Mouse (Mus musculus) c-Kit-positive CD71-positive TER-119-negative erythroid progenitor cells, embryonic 14.5 days (primary cell): Measurements from ENCODE around the gene Arhgef3.

Experiments
- DNase-seq: peaks from one replicate; pipeline ENCODE4 v3.0.0-alpha.2; 2013; ENCODE audit warnings: low read depth

Arhgef3 gene

DNA sequence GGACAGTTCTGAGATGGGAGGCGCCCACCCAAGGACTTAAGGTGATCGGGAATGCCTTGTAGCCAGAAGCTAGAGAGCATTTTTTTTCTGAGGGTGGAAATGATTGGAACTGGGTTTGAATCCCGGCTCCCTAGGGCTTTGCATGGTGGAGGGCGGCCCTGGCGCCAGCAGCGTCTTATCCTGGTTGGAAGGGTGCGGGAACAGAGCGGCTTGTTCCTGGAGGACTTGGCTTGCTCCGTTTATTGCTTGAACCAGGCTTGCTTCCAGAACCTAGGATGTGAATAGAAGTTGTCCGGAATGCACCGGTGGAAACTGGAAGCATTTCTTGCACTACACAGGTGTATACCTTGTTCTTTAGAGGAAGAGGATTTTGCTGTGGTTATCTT lies 569 bp downstream of the Arhgef3 start:
- no peak for DNase-seq

DNA sequence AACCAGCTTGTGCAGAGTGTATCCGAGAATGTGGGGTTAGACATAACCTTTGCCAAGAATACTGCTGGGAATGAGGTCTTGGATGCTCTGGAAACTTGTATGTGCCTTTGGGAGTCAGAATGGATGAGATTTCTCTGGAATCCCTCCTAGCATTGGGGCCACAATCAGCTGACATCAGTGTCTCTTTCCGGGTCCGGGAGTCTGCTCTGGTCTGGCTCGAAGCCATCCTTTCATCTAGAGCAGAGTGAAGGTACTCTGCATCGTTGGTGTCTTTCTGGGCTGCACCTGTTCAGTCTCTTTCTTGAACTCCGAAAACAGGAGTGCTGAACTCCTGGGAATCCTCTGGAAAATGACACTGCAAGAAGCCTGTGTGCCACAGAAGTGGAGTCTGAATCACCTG lies 1.3 kb downstream of the Arhgef3 start:
- no peak for DNase-seq

DNA sequence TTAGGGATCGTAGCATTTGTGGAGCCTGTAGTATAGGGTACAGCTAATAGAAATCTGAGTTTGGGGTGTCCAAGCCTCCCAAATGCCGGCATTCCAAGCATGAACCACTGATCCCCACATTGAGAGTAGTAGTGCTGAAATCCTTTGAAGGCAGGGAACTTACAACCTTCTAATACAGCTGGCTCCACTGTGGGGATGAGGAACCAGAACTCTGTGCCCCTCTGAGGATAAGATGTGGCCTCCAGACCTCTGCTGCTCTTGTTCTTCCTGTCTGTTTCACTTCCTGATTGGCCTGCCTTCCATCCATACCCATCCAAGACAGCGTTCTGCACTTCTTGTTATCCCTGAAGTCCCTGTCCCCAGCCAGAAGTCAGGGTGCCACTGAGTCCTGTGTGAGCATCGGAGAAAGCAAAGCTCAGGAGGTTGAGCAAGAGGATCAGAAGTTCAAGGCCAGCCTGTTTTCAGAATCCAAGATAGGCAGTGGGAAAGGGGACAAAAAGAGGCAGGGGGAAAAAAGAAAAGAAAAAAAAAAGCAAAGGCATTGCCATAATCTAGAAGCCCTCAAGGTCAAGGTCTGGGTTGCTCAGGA lies 2.0 kb downstream of the Arhgef3 start:
- DNase-seq, result no peak

DNA sequence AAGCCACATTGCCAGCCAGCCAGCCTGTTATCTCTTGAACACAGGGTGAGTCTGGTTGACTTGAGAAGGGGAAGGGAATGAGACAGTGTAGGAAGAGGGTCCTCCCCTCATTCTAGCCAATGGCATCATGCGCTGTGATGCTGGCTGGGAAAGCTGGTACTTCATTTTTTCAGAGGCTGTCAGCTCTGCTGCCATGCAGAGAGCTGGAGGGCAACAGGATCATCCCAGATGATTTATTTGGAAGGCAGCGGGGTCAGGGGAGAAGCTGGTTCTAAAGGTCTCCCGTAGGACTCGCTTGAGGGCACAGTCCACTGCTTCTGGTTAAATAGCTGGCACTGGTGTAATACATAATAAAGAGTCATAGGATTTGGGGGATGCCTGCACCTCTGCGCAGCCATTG lies 3.8 kb downstream of the Arhgef3 start:
- no peak for DNase-seq

DNA sequence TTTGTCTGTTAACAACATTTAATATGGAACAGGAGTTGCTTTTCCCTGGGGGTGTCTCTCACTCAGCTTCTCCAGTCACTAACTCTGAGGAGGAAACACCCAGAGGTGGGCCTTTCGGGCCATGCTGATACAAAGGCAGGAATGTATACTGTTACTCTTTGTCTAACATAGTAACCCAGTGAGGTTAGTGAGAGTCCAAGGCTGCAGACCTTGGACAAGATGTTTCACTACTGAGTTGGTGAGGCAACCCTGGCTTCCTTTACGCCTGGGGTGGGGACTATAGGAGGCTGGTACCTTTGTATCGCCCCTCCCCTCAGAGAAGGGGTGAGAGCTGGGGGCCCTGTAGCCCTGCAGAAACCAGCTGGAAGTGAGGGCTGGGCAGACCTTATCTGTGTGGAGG lies 7.9 kb downstream of the Arhgef3 start:
- DNase-seq, result no peak

DNA sequence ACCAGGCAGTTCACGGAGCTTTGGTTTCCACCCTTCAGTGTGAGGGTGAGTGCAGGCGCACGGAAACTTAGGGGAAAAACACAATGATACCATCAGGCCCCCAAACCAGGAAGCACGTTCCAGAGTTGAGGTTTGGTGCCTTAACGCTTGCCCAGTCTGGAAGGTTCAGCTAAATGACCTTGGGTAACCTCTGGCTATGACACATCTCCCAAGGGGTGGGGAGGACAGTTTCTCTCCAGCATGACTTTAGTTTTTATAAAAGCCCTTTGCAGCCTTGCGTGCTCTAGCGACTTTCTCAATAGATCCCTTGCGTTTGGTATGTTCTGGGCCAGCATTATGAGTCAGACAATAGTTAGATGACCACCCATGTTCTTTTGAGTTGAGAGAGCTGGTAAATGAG lies 8.8 kb downstream of the Arhgef3 start:
- no peak for DNase-seq

DNA sequence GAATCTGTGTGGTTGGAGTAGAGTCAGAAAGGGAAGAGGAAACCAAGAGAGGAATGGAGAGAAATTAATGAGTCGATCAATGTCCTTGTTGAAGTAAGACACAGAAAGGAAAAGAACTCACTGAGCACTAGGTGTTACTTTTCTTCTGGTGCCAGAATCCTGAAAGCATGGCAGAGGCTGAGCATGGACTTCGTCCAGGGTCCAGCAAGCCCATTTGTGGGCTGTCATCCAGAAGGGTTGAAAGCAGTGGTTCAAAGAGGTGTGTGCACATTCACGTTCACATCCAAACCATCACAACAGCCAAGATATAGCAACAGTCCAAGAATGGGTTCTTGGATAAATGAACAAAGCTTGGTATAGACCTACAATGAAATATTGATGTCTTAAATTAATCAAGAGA lies 15.3 kb downstream of the Arhgef3 start:
- no peak for DNase-seq

DNA sequence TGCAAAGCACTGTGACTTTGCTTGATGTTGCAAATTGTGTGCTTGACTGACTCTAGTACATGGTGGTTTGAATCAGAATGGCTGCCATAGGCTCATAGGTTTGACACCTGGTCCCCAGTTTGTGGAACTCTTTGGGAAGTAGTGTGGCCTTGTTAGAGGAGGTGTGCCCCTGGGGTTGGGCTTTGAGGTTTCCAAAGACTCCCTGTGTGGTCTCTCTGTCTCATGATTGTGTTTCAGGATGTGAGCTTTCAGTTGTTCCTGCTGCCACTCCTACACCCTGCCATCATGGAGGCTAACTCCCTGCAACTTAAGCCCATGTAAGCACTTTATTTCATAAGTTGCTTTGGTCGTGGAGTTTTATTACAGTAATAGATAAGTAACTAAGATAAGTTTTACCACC lies 16.0 kb downstream of the Arhgef3 start:
- DNase-seq, result no peak

DNA sequence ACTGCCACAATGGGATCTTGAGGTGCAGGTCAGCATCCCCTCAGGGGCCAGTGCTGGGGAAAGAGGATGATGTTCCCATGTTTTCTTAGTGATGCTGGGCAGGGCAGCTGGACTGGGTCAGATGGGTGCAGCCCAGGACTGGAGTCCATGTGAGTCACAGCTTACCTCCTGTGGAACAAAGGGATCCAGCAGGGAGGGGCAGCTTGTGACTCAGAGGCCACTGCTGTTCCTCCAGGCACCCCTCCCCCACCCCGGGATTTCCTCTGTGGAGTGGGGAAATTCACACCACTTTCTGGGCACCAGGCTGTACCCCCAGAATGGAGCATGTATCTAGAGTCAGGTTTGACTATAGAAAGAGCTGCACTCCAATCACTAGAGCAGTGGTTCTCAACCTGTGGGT lies 16.8 kb downstream of the Arhgef3 start:
- no peak for DNase-seq

DNA sequence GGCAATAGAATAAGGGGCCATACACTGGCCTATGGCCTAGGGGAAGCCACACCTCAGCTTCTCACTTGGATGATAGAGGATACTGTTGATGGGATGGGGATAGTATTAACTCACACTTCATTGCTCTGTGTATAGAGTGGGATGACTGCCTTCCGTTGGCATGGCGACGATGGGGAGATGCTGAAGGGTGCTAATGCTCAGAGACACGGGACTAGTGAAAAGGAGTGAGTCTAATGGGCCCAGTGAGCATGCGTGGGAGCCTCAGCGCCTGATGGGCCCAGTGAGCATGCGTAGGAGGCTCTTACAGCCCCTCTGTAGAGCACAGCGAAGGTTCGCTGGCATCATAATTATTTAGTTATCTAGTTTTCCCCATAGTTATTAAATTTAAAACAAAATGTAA lies 24.2 kb downstream of the Arhgef3 start:
- DNase-seq, result no peak

DNA sequence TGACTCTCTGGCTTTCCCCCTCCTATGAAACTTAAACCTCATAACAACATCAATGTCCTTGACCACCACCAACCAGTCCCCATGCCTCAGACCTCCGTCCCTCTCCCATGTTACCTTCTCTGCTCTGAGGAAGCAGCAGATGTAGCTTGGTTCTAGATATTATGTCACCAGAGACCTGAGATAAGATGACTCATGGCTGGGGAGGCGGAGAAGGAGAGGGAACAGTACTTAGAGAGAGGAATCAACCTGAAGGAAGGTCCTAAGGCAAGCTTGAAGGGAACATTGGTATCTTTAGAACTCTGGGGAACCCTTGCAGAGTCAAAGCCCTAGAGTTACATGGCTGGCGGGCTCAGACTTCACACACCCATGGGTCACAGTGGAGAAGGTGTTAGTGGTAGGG lies 25.3 kb downstream of the Arhgef3 start:
- DNase-seq, result no peak

DNA sequence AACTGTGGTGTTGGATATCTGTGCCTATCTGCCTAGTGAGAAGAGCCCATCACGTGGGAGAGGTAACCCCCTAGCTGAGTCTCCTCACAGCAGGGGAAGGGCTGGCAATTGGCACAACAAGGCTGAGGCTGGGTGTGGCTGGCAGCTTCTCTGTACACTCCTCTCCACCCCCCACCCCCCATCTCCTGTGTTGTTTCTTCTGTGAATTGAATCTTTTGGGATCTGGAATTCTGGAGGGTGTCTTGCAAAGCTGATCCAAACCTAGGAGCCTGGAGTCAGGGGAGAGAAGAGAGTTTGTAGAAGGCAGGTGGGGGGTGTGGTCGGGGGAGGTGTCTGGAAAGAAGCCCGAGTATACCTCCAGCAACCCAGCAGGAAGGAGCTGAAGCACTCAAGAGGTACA lies 26.8 kb downstream of the Arhgef3 start:
- DNase-seq, result no peak

DNA sequence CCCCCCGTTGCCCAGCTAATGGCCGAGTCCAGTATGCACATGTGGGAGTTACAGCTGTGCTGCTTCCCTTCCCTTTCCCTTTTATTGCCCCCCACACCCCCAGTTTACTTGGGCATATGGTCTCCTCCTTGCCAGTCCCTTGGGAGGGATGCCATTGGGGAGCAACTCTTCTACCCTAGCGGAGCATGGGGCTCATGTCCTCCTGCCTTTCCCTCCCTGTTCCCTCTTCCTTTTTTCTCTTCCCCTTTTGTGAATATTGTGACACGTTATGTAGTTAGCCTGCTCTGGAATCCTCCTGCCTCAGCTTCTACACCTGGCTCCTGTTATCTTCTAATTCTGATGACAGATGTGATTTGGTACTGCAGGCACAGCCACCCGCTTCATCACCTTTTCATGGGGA lies 28.0 kb downstream of the Arhgef3 start:
- no peak for DNase-seq

DNA sequence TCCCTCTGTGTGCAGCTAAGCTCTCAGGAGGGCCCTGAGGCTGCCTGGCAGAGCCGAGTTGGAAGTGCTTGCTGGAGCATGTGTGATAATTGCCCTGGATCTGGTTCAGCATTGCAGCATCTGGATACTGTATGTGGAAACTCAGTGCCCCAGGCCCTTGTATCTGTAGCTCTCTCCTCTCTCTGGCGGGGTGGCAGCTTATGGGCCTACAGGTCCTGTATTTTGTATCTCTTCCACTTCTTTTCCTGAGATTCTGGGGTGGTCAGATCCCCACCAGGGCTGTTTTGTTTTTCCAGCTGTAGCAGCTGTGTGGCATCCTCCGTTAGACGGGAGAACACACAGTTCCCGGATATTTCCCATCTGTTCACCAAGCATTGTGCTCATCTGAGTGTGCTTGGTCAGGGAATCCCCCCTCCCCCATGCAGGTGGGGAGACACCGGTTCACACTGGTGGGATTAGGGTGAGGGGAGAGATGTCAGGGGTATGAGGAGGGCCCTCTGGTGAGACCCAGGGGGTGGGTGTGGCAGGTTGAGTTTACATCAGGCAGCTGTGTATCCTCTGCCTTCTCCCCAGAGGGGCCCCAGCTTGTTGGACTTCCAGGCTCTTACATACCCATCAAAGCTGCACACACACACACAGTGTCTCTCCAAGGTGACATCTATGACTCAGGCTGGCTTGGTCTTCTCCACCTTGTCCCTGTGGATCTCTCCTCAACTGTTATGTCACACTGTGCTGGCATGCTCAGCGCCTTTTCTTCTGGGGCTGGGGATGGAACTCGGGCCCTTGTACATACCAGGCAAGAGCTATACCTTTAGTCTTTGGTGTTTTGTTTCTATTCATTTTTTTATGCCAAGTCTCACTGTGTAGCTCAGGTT lies 30.7 kb downstream of the Arhgef3 start:
- DNase-seq, result no peak

DNA sequence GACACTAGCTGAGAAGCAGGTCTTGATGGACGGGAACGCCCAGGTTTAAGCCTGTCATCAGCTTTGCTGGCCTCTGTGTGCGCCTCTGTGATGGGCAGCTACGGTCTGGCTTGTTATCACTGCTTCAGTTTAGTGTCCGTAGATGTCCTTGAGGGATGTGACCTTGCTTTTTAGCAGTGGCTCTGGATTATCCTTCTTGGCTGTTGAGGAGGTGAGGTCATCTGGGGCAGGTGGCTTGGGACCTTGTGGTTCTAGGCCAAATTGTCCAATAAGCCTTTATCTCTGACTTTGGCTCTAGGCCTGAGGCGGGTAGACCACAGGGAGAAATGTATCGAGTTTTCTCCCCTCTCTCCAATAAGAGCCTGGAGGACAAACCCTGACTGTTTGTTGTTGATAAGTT lies 33.0 kb downstream of the Arhgef3 start:
- DNase-seq, result no peak

DNA sequence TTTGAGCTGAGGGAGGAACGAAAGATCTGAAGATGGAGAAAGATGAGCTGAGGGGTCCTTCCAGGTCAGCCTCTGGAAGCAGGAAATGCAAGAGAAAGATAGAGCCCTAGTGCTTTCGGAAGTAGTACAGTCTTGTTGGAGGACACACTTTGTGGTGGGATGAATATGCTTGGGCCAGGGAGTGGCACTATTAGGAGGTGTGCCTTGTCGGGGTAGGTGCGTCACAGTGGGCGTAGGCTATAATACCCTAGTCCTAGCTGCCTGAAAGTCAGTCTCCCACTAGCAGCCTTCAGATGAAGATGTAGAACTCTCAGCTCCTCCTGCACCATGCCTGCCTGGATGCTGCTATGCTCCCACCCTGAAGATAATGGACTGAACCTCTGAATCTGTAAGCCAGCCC lies 34.7 kb downstream of the Arhgef3 start:
- DNase-seq, result no peak

DNA sequence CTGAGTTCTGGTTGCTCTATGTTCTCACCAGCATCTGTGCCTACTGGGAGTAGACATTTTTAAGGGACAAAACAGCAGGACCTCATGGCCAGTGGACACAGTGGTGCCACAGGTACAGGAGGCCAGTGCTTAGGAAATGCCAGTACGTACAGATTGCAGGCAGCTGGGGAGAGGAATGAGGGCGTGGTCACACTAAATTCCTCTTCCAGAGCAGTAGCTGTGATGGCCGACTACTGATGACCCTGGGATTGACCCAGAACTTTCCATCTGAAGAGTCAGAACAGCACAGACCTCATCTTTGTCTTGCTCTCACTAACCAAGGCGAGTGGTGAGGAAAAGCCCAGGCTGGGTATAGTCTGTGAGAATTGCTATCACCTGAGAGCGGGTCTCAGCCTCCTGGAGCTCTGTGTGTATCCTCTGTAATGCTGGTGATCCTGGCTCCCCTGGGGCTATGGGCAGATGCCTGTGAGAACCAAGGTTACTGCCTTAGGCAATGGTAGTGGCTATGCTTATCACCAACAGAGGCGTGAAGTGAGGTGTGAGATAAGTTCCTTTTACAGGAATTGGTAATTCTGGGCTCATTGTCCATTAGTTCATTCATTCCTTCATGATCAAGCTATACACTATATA lies 35.4 kb downstream of the Arhgef3 start:
- no peak for DNase-seq

DNA sequence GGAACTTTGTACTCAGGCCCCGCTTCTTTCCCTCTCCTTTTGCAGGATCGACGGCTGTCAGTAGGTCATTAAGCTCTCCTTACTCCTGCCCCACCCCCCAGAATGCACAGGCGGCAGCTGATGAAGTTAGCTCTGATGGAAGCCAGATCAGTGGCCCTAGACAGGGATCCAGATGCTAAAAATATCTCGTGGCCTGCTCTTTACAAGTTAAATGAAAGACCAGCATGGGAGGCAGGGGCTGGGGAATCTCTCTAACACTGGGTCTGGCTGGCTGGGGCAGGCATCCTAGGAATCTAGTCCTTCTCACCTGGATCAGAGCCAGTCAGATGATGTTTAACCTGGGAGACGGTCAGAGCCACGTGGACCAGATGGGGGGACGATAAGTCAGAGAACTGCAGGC lies 36.7 kb downstream of the Arhgef3 start:
- no peak for DNase-seq

DNA sequence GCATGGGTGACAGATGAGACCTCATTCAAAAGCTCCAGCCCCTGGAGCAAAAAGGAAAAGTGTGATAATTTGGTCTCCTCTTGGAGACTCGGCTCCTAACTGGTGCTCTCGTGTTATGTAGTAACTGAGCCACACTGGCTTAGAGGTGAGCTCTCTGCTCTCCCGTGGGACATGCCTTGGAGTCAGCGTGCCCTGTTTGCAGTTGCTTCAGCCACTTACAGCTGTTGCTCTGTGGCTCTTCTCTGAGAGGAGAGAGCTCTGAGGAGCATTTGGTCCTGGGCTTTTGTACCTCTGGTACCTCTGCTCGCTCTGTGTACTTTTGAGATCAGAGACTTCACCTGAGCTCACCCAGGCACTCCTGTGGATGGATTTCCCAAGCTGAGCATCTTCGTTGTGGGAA lies 40.4 kb downstream of the Arhgef3 start:
- DNase-seq, result no peak

DNA sequence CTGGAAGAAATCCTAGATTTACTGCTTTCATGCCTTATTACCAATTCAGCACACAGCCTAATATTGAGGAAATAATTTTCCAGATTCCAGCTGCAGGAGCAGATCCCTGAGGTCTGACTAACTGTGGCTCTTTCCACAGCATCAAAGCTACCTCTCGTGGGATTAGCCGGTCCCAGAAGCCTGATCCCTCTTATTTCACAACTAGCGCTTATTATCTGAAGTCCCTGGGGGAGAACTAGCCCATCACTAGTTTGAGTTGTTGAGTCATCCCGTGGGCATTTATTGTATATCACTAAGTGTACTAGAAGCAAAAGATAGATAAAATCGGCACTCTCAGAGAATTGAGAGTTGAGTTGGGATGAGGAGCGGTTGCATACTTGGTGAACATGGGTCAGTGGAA lies 41.3 kb downstream of the Arhgef3 start:
- DNase-seq, result no peak

DNA sequence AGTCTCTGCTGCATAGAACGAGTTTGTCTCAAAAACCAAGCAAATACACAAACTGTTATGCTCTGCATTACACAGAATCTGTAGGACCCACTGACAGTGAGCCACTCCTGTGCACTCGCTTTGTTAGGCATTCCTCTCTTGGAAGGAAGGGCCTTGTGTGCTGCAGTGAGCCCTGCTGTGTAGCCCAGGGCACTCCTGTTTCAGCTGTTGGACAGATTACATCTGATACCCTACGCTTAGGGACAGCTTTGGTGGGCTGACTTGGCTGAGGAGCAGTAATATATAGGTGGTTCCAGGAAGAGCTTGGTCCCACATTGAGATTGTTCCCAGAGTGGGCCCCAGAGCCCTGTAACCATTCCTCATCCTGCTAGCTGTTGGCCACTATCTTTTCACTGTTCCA lies 43.4 kb downstream of the Arhgef3 start:
- DNase-seq, result no peak

DNA sequence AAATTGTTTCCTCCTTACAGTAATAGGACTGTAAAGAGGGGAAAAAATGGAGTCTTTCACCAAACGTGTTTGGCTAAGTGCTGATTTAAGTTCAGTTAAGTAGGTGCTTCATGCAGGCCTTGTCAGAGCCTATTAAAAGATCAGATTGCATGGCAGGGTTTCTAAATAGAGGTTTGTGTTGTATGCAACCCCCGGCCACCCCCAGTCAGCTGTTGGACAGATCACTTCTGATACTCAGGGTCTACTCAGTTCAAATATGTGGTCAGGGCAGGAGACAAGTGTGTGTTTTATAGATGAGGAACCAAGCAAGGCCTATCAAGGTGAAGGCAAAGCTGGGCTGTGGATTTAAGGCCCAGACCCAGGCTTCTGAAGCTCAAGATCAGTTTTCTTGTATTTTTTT lies 44.1 kb downstream of the Arhgef3 start:
- DNase-seq, result no peak

DNA sequence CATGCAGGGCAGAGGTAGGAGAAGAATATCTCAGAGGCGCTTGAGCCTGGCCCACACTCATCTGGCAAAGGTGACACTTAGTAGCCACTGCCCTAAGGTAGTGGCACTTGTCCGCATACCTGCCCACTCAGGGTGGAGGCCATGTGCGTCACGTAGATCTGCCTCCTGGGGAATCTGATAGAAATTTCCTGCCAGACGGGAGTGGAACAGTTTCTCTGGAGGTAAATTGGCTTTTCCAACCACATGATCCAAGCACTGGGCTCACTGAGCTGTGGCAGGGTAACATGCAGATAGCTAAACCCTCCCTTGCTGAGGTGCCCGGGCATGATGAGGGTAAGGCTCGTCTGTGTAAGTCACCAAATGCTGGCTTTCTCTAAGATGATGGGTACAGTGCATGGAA lies 46.1 kb downstream of the Arhgef3 start:
- DNase-seq, result no peak

DNA sequence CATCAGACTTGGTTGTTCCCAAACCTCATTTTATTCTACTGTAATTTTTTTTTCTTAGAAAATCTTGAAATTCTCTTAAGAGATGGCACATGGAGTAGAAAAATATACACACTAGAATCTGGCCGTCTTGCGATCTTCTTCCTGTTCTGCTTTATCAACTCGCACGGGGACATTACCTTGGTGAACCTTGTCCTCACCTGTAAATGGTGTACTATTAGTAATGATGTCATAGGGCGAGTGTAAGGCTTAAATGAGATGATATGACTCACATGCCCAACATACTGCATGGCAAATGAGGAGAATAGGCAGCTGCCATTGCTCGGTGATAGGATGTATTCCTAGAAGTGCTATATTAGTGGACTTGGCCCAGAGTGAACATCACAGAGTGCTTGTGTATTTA lies 49.9 kb downstream of the Arhgef3 start:
- DNase-seq, result no peak
